Mouse (Mus musculus): ENCODE measurements around the gene Hinfp.
A peak's percentile ranks its signal among the peaks of the same experiment; 100 is the strongest.

The Hinfp gene

DNA sequence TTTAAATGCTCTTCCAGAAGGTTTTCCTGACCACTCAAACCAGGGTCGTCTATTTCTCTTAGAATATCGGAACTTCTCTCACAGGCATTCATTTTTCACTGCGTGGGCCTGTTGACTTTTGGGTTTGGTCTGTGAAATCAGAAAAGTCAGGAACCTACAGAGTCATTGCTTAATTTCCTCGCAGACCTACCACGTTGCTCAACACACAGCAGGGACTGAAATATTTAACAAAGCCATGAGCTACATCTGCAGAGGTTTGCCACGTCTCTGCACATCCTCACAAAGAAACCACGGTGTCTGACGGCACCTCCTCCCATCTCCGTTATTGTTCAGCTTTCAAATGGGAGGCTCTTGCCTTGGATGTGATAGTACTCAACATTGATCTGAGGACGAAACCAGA is 46.5 kb downstream of the Hinfp start:
- DNase-seq (ENCODE audit: low spot score): no peak

DNA sequence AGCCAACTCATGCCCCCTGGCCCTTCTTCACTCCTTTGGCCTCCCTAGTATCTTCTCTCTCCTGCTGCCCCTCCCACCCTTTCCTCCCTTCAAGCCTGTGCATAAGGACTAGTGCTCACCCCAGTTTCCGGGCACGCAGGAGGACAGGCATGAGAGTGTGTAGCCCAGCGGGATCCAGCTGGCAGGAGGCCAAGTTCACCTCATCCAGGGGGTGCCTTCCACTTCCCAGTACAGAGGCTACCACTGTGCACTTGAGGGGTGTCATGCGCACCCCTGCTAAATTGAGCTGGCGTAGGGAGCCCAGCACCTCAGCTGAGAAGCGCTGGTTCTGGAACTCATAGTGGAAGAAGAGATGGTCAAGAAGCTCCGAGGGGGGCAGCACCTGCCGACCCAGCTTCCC is 49.3 kb downstream of the Hinfp start:
- DNase-seq (ENCODE audit: low spot score): no peak

- no peak for DNase-seq (ENCODE audit: low spot score)
These were observed 50.3 kb downstream of the Hinfp start for GRCm38 (mm10) chr9:44255136-44255521.

DNA sequence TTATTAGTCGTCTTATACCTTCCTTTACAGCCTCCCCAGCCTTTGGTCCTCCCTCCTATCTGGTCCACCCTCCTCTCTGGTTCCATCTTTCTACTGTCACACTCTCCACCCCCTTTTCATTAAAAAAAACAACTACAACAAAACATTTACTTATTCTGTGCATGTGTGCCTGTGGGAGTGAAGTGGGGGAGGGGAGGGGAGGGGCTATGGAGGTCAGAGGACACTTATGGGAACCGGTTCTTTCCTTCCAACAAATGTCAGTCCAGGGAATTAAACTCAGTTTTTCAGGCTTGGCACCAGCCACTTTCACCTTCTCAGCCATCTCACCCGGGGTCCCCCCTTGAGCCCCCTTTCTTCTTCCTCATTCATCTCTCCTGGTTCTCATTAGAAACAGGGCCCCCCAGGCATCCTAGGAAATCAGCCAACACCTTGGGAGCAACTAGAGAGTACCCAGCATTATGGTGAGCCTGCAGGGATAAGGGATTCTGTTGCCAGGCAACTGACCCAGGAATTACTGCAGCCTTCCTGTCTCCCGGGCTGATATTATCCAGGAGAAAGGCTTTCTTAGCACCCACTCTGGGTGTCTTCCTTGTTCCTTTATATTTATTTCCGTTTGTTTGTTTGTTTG is 50.8 kb downstream of the Hinfp start:
- no peak for DNase-seq (ENCODE audit: low spot score)

GRCm38 (mm10) chr9:44253441-44253840 is 52.0 kb downstream of the Hinfp start:
- DNase-seq (ENCODE audit: low spot score): no peak

DNA sequence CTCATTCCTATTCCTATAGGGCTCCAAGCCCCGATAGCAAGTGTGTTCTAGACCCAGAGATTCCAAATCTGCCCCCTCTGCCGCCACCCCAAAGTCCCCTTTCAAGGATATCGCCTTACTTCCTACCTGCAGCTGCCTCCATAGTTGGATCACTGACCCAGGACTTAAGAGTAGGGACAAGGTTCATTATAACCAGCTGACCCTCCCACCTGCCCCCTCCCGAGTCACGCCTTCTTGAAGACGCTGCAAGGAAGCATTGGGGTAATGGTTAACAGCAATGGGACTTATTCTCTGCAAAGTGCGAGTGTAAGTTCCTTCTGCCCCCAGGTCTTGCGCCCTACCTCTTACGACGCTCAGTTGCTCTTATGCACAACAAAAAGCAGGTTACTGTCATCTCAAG is 54.2 kb downstream of the Hinfp start, which contains the start of gene Pdzd3:
Pdzd3 (minus strand) TSS at position 158 of the 400 bp plus-strand sequence.
- no peak for DNase-seq (ENCODE audit: low spot score)

- DNase-seq (ENCODE audit: low spot score): no peak
These were observed 55.0 kb downstream of the Hinfp start for GRCm38 (mm10) chr9:44250445-44250844.

GRCm38 (mm10) chr9:44249181-44250146 is 56.0 kb downstream of the Hinfp start:
- DNase-seq (ENCODE audit: low spot score): peak; percentile 32

DNA sequence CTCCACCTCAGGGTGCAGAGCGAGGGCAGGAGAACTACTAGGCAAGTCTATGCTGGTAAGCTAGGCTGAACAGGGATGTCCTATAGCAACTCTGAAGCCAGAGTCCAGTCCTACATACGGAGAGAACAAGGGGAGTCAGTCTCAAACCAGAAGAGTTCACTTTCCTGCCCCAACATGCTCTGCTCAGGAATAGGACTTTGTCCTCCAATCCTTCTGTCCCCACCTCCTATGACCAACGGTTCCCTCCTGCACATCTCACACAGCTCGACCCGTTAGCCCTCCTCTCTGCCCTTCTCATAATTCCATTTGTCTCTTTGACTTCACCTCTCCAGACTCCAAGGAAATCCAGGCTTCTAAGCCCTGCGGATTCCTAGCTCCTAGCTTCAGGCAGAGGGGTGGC is 57.6 kb downstream of the Hinfp start:
- no peak for DNase-seq (ENCODE audit: low spot score)

- DNase-seq (ENCODE audit: low spot score): no peak
These were observed 61.9 kb downstream of the Hinfp start for GRCm38 (mm10) chr9:44243621-44244020.
